Mouse (Mus musculus) heart, adult 2 months (tissue): Measurements from ENCODE around the gene Fgfr2.

Experiments used
- CTCF ChIP-seq: fragments of 200-600 bp; IDR thresholded peaks from 2 replicates; pipeline ENCODE4 v1.8.1; 2022; ENCODE audit warnings: antibody characterized with exemption, mild to moderate bottlenecking, moderate library complexity
- POLR2A ChIP-seq: fragments of 200-500 bp; IDR thresholded peaks from 2 replicates; pipeline ENCODE4 v1.6.1; 2011; ENCODE audit warnings: mild to moderate bottlenecking, low read depth, low read length, control low read depth; ENCODE audit not compliant: insufficient read depth

GRCm38 (mm10) chr7:132773011-132773705 lies 350.0 kb downstream of the Fgfr2 start:
- TF ChIP-seq CTCF (no peak), POLR2A (no peak)
